Mouse (Mus musculus) neural tube, embryonic 11.5 days (tissue): ENCODE measurements around the gene Defb36. TPM values are rescaled to one million over a fixed set of nuclear protein-coding genes. Genes with fewer than 3 reads are reported as not detected.

Source experiments
- polyA plus RNA-seq: library from polyadenylated mRNA; unstranded; fragments of >200 nt; fragmentation: Nextera tagmentation; extraction: Ambion mirVana; gene quantifications from 2 replicates; pipeline ENCODE4 v1.2.1, GENCODE M21; 2014

The Defb36 gene
- polyA plus RNA-seq, 1 experiment from 2014 or later, result not detected

Other genes with a start within 250 kb of the Defb36 start
- gene Nrsn2, start 227.7 kb upstream of the Defb36 start, polyA plus RNA-seq, result 7.6 TPM in 2 replicates
- gene Sox12, start 206.3 kb upstream of the Defb36 start, polyA plus RNA-seq, result 19.1 and 21.4 TPM in 2 replicates
- gene Zcchc3, start 189.3 kb upstream of the Defb36 start, polyA plus RNA-seq, result 52.7 and 55.2 TPM in 2 replicates
- 0.22 and 0.52 TPM in 2 replicates for gene 6820408C15Rik, start 188.7 kb upstream of the Defb36 start, polyA plus RNA-seq
- not detected in 2 replicates for gene Defb23, start 139.7 kb upstream of the Defb36 start, polyA plus RNA-seq
- gene Defb20, start 127.3 kb upstream of the Defb36 start, polyA plus RNA-seq, result not detected in 2 replicates
- gene Defb22, start 114.2 kb upstream of the Defb36 start, polyA plus RNA-seq, result not detected in 2 replicates
- not detected in 2 replicates for gene Defb26, start 92.6 kb upstream of the Defb36 start, polyA plus RNA-seq
- gene Defb28, start 86.1 kb upstream of the Defb36 start, polyA plus RNA-seq, result not detected in 2 replicates
- gene Defb29, start 64.2 kb upstream of the Defb36 start, polyA plus RNA-seq, result not detected in 2 replicates
- not detected in 2 replicates for gene Gm17416, start 35.0 kb upstream of the Defb36 start, polyA plus RNA-seq
- not detected in 2 replicates for gene Defb21, start 31.6 kb upstream of the Defb36 start, polyA plus RNA-seq
- not detected in 2 replicates for gene Defb19, start 24.0 kb upstream of the Defb36 start, polyA plus RNA-seq
- not detected in 2 replicates for gene Defb45, start 4.9 kb upstream of the Defb36 start, polyA plus RNA-seq
- not detected in 2 replicates for gene Defb25, start 18.7 kb downstream of the Defb36 start, polyA plus RNA-seq
- gene Rem1, start 22.6 kb downstream of the Defb36 start, polyA plus RNA-seq, result 0.58 TPM in 2 replicates
- 123 TPM in 2 replicates for gene H13, start 65.1 kb downstream of the Defb36 start, polyA plus RNA-seq
- 39.1 and 40.6 TPM in 2 replicates for gene Mcts2, start 82.7 kb downstream of the Defb36 start, polyA plus RNA-seq
- 116 and 129 TPM in 2 replicates for gene Id1, start 131.9 kb downstream of the Defb36 start, polyA plus RNA-seq
- 3.5 and 4.6 TPM in 2 replicates for gene Cox4i2, start 149.8 kb downstream of the Defb36 start, polyA plus RNA-seq
- 125 and 132 TPM in 2 replicates for gene Bcl2l1, start 227.4 kb downstream of the Defb36 start, polyA plus RNA-seq
- 141 and 147 TPM in 2 replicates for gene Tpx2, start 243.6 kb downstream of the Defb36 start, polyA plus RNA-seq